8 mouse cellular contexts compared by ENCODE assay signal in genomic region chr4:67477264-67477845, GRCm38 (mm10).
DNase-seq lines count a peak whose midpoint lies in the region; ATAC-seq and TF ChIP-seq lines count a peak whose summit lies in the region.

No protein-coding gene starts in this region.

- no peaks in the 10 kb centered on the region for H3K27me3 ChIP-seq in stomach, postnatal 0 days (ENCODE audit: control insufficient read depth, insufficient read depth, low read length)

- H3K9me3 ChIP-seq in stomach, postnatal 0 days (ENCODE audit: control insufficient read depth, low read length) = no peaks in the 10 kb centered on the region

- no peak overlapping the region for H3K4me3 ChIP-seq in stomach, postnatal 0 days (ENCODE audit: low read depth, low read length)

- H3K27ac ChIP-seq in stomach, postnatal 0 days (replicated peaks) = no peak overlapping the region

- WGBS in stomach, postnatal 0 days = 12% methylated on average over 6 of the region's 6 CpGs

- no peak overlapping the region for H3K4me2 ChIP-seq in stomach, postnatal 0 days (replicated peaks; ENCODE audit: low read depth)

- no peak for ATAC-seq in stomach, postnatal 0 days (ENCODE audit: low FRiP score, low TSS enrichment)
- no peak for ATAC-seq in inflammation-experienced regulatory T-cells, adult 6 months

- no peaks in the 10 kb centered on the region for H3K36me3 ChIP-seq in stomach, postnatal 0 days (ENCODE audit: control insufficient read depth, insufficient read depth, low read length)

- DNase-seq in ovary, postnatal 36 days (ENCODE audit: low spot score) = peak; percentile 3
- DNase-seq in ovary, adult 18-20 months (ENCODE audit: low spot score) = no peak
- DNase-seq in cerebellum, postnatal 14 days = peak; percentile 75 to 79
- DNase-seq in frontal cortex, postnatal 25 days (ENCODE audit: low spot score in 2 of 2) = peak; percentile 10 to 15
- DNase-seq in layer of hippocampus, postnatal 10 days (ENCODE audit: low spot score in 2 of 2) = peak; percentile 34 to 41
- DNase-seq in mesoderm, embryonic 11.5 days (ENCODE audit: low read depth, low spot score) = peak; percentile 60
- peak; percentile 20 for DNase-seq in stomach, postnatal 0 days (ENCODE audit: low spot score)

- H3K9ac ChIP-seq in stomach, postnatal 0 days (ENCODE audit: low read length) = no peak overlapping the region

- TF ChIP-seq EP300 in stomach, postnatal 0 days (optimal IDR thresholded peaks at IDR 0.05) = no peak

- peak; percentile 79 for TF ChIP-seq CTCF in stomach, postnatal 0 days (IDR thresholded peaks at IDR 0.05; ENCODE audit: low read depth)

- H3K4me1 ChIP-seq in stomach, postnatal 0 days (replicated peaks; ENCODE audit: control insufficient read depth, insufficient read depth) = no peaks in the 10 kb centered on the region
